Mouse (Mus musculus) ES-E14 (cell line): ENCODE measurements around the gene Tbc1d8b. TPM values are rescaled to one million over a fixed set of nuclear protein-coding genes. Genes with fewer than 3 reads are reported as not detected.

ENCODE experiments used
- DNase-seq: peaks from one replicate; pipeline ENCODE4 v3.0.0-alpha.2; 2013; ENCODE audit warnings: low read depth, low spot score
- H3K27ac ChIP-seq: 2 replicates; pipeline ENCODE4 v1.5.1; 2012; ENCODE audit warnings: low read depth, mild to moderate bottlenecking, low read length, moderate library complexity, mixed read lengths; ENCODE audit not compliant: poor library complexity, insufficient read depth, severe bottlenecking
- H3K36me3 ChIP-seq: 2 replicates; pipeline ENCODE4 v1.6.1; 2012; ENCODE audit warnings: mild to moderate bottlenecking, low read length, moderate library complexity, mixed read lengths; ENCODE audit not compliant: control insufficient read depth, poor library complexity, insufficient read depth, severe bottlenecking
- H3K4me1 ChIP-seq, 2 experiments: fragments of 150-350 bp in 1 of 2; sonication (generic) in 1 of 2; 2 replicates each; pipeline ENCODE4 v1.6.1; 2012; ENCODE audit warnings: low read length in 2 of 2, mild to moderate bottlenecking in 1 of 2, mixed read lengths in 1 of 2; ENCODE audit not compliant: control insufficient read depth in 2 of 2, insufficient read depth in 2 of 2, poor library complexity in 1 of 2
- H3K4me3 ChIP-seq, 2 experiments: fragments of 150-350 bp in 1 of 2; sonication (generic) in 1 of 2; 2 replicates each; pipeline ENCODE4 v1.5.1; 2012; ENCODE audit warnings: low read length in 2 of 2, low read depth in 1 of 2, mild to moderate bottlenecking in 1 of 2, mixed read lengths in 1 of 2; ENCODE audit not compliant: insufficient read depth in 1 of 2, poor library complexity in 1 of 2, severe bottlenecking in 1 of 2
- H3K9ac ChIP-seq: 2 replicates; pipeline ENCODE4 v1.6.1; 2012; ENCODE audit warnings: low read depth, mild to moderate bottlenecking, low read length, mixed read lengths; ENCODE audit not compliant: poor library complexity, insufficient read depth, severe bottlenecking
- H3K9me3 ChIP-seq: fragments of 150-350 bp; sonication (generic); 2 replicates; pipeline ENCODE4 v1.6.1; 2012; ENCODE audit warnings: low read depth, mild to moderate bottlenecking, low read length; ENCODE audit not compliant: control insufficient read depth, insufficient read depth
- CHD2 ChIP-seq: IDR thresholded peaks from 2 replicates; pipeline ENCODE4 v1.6.1; 2014; ENCODE audit warnings: mild to moderate bottlenecking, low read depth, low read length, inconsistent platforms
- HCFC1 ChIP-seq: IDR thresholded peaks from 2 replicates; pipeline ENCODE4 v1.6.1; 2012; ENCODE audit warnings: low read length, inconsistent platforms, borderline replicate concordance; ENCODE audit not compliant: insufficient read depth
- MAFK ChIP-seq: IDR thresholded peaks from 2 replicates; pipeline ENCODE4 v1.6.1; 2014; ENCODE audit warnings: mild to moderate bottlenecking, low read depth, low read length, inconsistent platforms; ENCODE audit not compliant: insufficient read depth
- ZC3H11A ChIP-seq: IDR thresholded peaks from 2 replicates; pipeline ENCODE4 v1.6.1; 2012; ENCODE audit warnings: low read depth, mild to moderate bottlenecking, inconsistent platforms, low read length, borderline replicate concordance
- ZNF384 ChIP-seq: IDR thresholded peaks from 2 replicates; pipeline ENCODE4 v1.6.1; 2012; ENCODE audit warnings: low read depth, low read length, inconsistent platforms
- in situ Hi-C, 2 experiments: fragments of 600-800 bp; cut with MboI; formaldehyde crosslinking; loops; one replicate each; pipeline ENCODE4 v1.15.1; 2025; ENCODE audit warnings: low sequenced_read_pairs in 2 of 2, inconsistent platforms in 1 of 2; ENCODE audit not compliant: unreplicated experiment in 2 of 2
- total RNA-seq: library from RNA; depleted of rRNA; stranded (reverse); fragments of 300-350 nt; gene quantifications from 2 replicates; pipeline ENCODE4 v1.2.3, GENCODE M21; 2012; rRNA removed

Gene Tbc1d8b
- total RNA-seq, 1 experiment = 1.9 TPM

- Histone ChIP-seq H3K4me1 (peaks cover 0 to 2% of the 10 kb centered on the region in 2 experiments; a peak in 1 of 4 replicates), H3K36me3 (no peaks in the 10 kb centered on the region), H3K27ac (no peak overlapping the region), H3K9me3 (no peaks in the 10 kb centered on the region), H3K9ac (no peak overlapping the region), H3K4me3 (no peak overlapping the region)
- in situ Hi-C loops = no loop called here
- DNase-seq = no peak
- TF ChIP-seq CHD2 = no peak
- no peak for TF ChIP-seq ZNF384
- TF ChIP-seq HCFC1 = no peak
- no peak for TF ChIP-seq MAFK
- no peak for TF ChIP-seq ZC3H11A
These were observed 113.1 kb downstream of the Tbc1d8b start for GRCm38 (mm10) chrX:139797875-139798274.

GRCm38 (mm10) chrX:139799953-139800352 lies 115.2 kb downstream of the Tbc1d8b start:
- no peak overlapping the region for H3K9ac ChIP-seq
- H3K4me3 ChIP-seq = no peak overlapping the region
- DNase-seq = no peak
- peaks cover 0 to 2% of the 10 kb centered on the region in 2 experiments; a peak in 1 of 4 replicates for H3K4me1 ChIP-seq
- in situ Hi-C loops = no loop called here
- no peak overlapping the region for H3K27ac ChIP-seq
- no peak for TF ChIP-seq ZNF384
- no peak for TF ChIP-seq HCFC1
- no peak for TF ChIP-seq CHD2
- no peaks in the 10 kb centered on the region for H3K9me3 ChIP-seq
- H3K36me3 ChIP-seq = no peaks in the 10 kb centered on the region

- Histone ChIP-seq H3K9me3 (no peaks in the 10 kb centered on the region), H3K36me3 (no peaks in the 10 kb centered on the region), H3K4me1 (peaks cover 0 to 2% of the 10 kb centered on the region in 2 experiments; a peak in 1 of 4 replicates), H3K4me3 (no peak within 1 kb of the TSS), H3K9ac (no peak within 1 kb of the TSS), H3K27ac (no peak within 1 kb of the TSS)
- in situ Hi-C loops = no loop called here
- DNase-seq = no peak
- TF ChIP-seq MAFK = no peak
These were observed 115.6 kb downstream of the Tbc1d8b start, which contains the start of gene Cldn2 for GRCm38 (mm10) chrX:139800406-139800878. TSS of gene Cldn2 (plus strand) at chrX:139800828.

Other genes starting within 250 kb of the Tbc1d8b start
- 0.11 and 0.54 TPM in 2 replicates for gene D330045A20Rik, start 204.6 kb upstream of the Tbc1d8b start, total RNA-seq
- 23.3 and 42.1 TPM in 2 replicates for gene Rnf128, start 121.7 kb upstream of the Tbc1d8b start, total RNA-seq
- not detected in 2 replicates for gene Gm15013, start 29.5 kb downstream of the Tbc1d8b start, total RNA-seq
- gene Ripply1, start 97.4 kb downstream of the Tbc1d8b start, total RNA-seq = 6.9 and 7.5 TPM in 2 replicates
- gene Cldn2, start 115.8 kb downstream of the Tbc1d8b start, total RNA-seq = 0.48 and 0.67 TPM in 2 replicates
- 3.4 and 8.0 TPM in 2 replicates for gene Morc4, start 186.7 kb downstream of the Tbc1d8b start, total RNA-seq